ENCODE assay signal across 8 mouse cellular contexts in genomic region chr4:123183239-123184056, GRCm38 (mm10). TPM values are rescaled to one million over a fixed set of nuclear protein-coding genes. Genes with fewer than 3 reads are reported as not detected.
DNase-seq lines count a peak whose midpoint lies in the region; ATAC-seq lines count a peak whose summit lies in the region.

No protein-coding gene starts in this region.

- H3K27ac ChIP-seq in intestine, embryonic 16.5 days (ENCODE audit: low read length): no peak overlapping the region

- peak overlapping the region; percentile 44 for H3K4me3 ChIP-seq in intestine, embryonic 16.5 days (ENCODE audit: low read length)

- 11% methylated on average over 44 of the region's 44 CpGs for WGBS in intestine, embryonic 16.5 days

- peak; percentile 92 for ATAC-seq in intestine, embryonic 16.5 days
- ATAC-seq in megakaryocyte progenitor cell, adult 5-6 weeks (replicated peaks; ENCODE audit: poor library complexity): peak; percentile 87

- peak; percentile 91 for DNase-seq in adrenal gland, adult 2 months
- DNase-seq in embryo, embryonic 11.5 days (ENCODE audit: low read depth, low spot score): peak; percentile 69
- peak; percentile 96 for DNase-seq in heart, adult 11 months
- peak; percentile 87 to 95 for DNase-seq in left cerebral cortex, postnatal 14 days (ENCODE audit: low spot score in 2 of 2)
- peak; percentile 94 to 96 for DNase-seq in right cerebral cortex, adult 2 months (ENCODE audit: low spot score in 2 of 2)
- peak; percentile 63 for DNase-seq in urinary bladder, postnatal 14 days (ENCODE audit: low spot score)

- no peaks in the 10 kb centered on the region for H3K9me3 ChIP-seq in intestine, embryonic 16.5 days (ENCODE audit: control insufficient read depth, low read length)

- H3K9ac ChIP-seq in intestine, embryonic 16.5 days (ENCODE audit: low read depth, low read length): peak overlapping the region; percentile 38; the same call in 1 of the 2 replicates

- peak overlapping the region; percentile 84 for H3K4me2 ChIP-seq in intestine, embryonic 16.5 days (ENCODE audit: low read depth, low read length)

- no peaks in the 10 kb centered on the region for H3K36me3 ChIP-seq in intestine, embryonic 16.5 days (ENCODE audit: control insufficient read depth, insufficient read depth, low read length)

- peaks cover 10% of the 10 kb centered on the region for H3K4me1 ChIP-seq in intestine, embryonic 16.5 days (ENCODE audit: control insufficient read depth, insufficient read depth, low read length)

- intact Hi-C loops in left cerebral cortex, postnatal 14 days (cut with DNase I): no loop called here

- H3K27me3 ChIP-seq in intestine, embryonic 16.5 days (replicated peaks; ENCODE audit: control insufficient read depth, insufficient read depth, low read length): peaks cover 38% of the 10 kb centered on the region

RNA-seq across cellular contexts. Expression of gene Hpcal4, which starts 0.4 kb away (rescaled TPM):
- total RNA-seq in adrenal gland, adult 2 months (2021): 1 to 10 TPM; 3.1 to 5.4 TPM
- 3.1 and 4.9 TPM in 2 replicates for polyA plus RNA-seq in adrenal gland, adult 2 months (2012; rRNA removed)
- polyA plus RNA-seq in intestine, embryonic 16.5 days (2015; fragmentation: Nextera tagmentation; extraction: Ambion mirVana): 3.4 TPM in 2 replicates
- total RNA-seq in left cerebral cortex, postnatal 14 days (2021): 100 to 1,000 TPM; 350 to 371 TPM
- not detected in 2 replicates for total RNA-seq in megakaryocyte progenitor cell, adult 5-6 weeks (2015)
- not detected in 2 replicates for total RNA-seq in megakaryocyte progenitor cell, adult 5-6 weeks (2017)

RNA-seq across cellular contexts. Expression of gene Nt5c1a, which starts 17.9 kb away (rescaled TPM):
- total RNA-seq in adrenal gland, adult 2 months (2021): 10 to 100 TPM; 38.8 to 82.5 TPM
- 21.3 and 23.3 TPM in 2 replicates for polyA plus RNA-seq in adrenal gland, adult 2 months (2012; rRNA removed)
- not detected in 2 replicates for polyA plus RNA-seq in intestine, embryonic 16.5 days (2015; fragmentation: Nextera tagmentation; extraction: Ambion mirVana)
- 10 to 100 TPM; 10.1 to 11.0 TPM for total RNA-seq in left cerebral cortex, postnatal 14 days (2021)
- total RNA-seq in megakaryocyte progenitor cell, adult 5-6 weeks (2015): not detected in 2 replicates
- 0.88 TPM in 1 of 2 replicates, not detected in the other for total RNA-seq in megakaryocyte progenitor cell, adult 5-6 weeks (2017)

RNA-seq across cellular contexts. Expression of gene Ppie, which starts 43.7 kb away (rescaled TPM):
- 10 to 100 TPM; 42.4 to 59.1 TPM for total RNA-seq in adrenal gland, adult 2 months (2021)
- 9.1 and 10.5 TPM in 2 replicates for polyA plus RNA-seq in adrenal gland, adult 2 months (2012; rRNA removed)
- polyA plus RNA-seq in intestine, embryonic 16.5 days (2015; fragmentation: Nextera tagmentation; extraction: Ambion mirVana): 76.1 and 84.1 TPM in 2 replicates
- total RNA-seq in left cerebral cortex, postnatal 14 days (2021): 10 to 100 TPM; 20.7 to 22.6 TPM
- total RNA-seq in megakaryocyte progenitor cell, adult 5-6 weeks (2015): 38.5 and 52.5 TPM in 2 replicates
- total RNA-seq in megakaryocyte progenitor cell, adult 5-6 weeks (2017): 64.9 and 74.0 TPM in 2 replicates

RNA-seq across cellular contexts. Expression of gene Heyl, which starts 49.9 kb away (rescaled TPM):
- 10 to 100 TPM in 1 of 2 experiments, 1 to 10 TPM in 1; 4.3 to 11.5 TPM for total RNA-seq in adrenal gland, adult 2 months (2021)
- polyA plus RNA-seq in adrenal gland, adult 2 months (2012; rRNA removed): 4.5 and 5.9 TPM in 2 replicates
- 10.7 and 12.0 TPM in 2 replicates for polyA plus RNA-seq in intestine, embryonic 16.5 days (2015; fragmentation: Nextera tagmentation; extraction: Ambion mirVana)
- 1 to 10 TPM; 6.4 to 7.1 TPM for total RNA-seq in left cerebral cortex, postnatal 14 days (2021)
- not detected in 2 replicates for total RNA-seq in megakaryocyte progenitor cell, adult 5-6 weeks (2015)
- total RNA-seq in megakaryocyte progenitor cell, adult 5-6 weeks (2017): not detected in 2 replicates

Comparison
In these comparisons a context has a peak if more than half of its experiments do, and no peak if none do; other contexts are left out.
1. RNA of gene Hpcal4, which starts 0.4 kb away (total RNA-seq): 350 to 371 TPM in left cerebral cortex, postnatal 14 days; 3.1 to 5.4 TPM in adrenal gland, adult 2 months and not detected in megakaryocyte progenitor cell, adult 5-6 weeks; every median in the first group is over 10 times any median in the second.
2. RNA of gene Nt5c1a, which starts 17.9 kb away (total RNA-seq): 38.8 to 82.5 TPM in adrenal gland, adult 2 months and 10.1 to 11.0 TPM in left cerebral cortex, postnatal 14 days; 0.88 TPM in megakaryocyte progenitor cell, adult 5-6 weeks; every median in the first group is over 4 times any median in the second.
3. Peak in every context shown above with its lines, with median percentiles within 50 percentile points of each other: DNase-seq.